11 mouse cellular contexts compared by ENCODE assay signal in genomic region chr2:35689881-35690280, GRCm38 (mm10).
A peak's percentile ranks its signal among the peaks of the same experiment; 100 is the strongest.
DNase-seq lines count a peak whose midpoint lies in the region; ATAC-seq and TF ChIP-seq lines count a peak whose summit lies in the region.
"Had no signal": no experiment of that assay in that cellular context is flagged by ENCODE, and none has a peak within 500 bp of the region (broad histone marks: within the 10 kb centered on the region; RNA-seq: fewer than 3 reads in every experiment).

No protein-coding gene starts in this region.

- no peak overlapping the region for H3K4me2 ChIP-seq in heart, embryonic 16.5 days (ENCODE audit: low read depth, low read length)
- no peak overlapping the region for H3K4me2 ChIP-seq in midbrain, embryonic 12.5 days (replicated peaks)
- H3K4me2 ChIP-seq in midbrain, embryonic 11.5 days: no peak overlapping the region
- H3K4me2 ChIP-seq in limb, embryonic 12.5 days: no peak overlapping the region
- no peak overlapping the region for H3K4me2 ChIP-seq in stomach, postnatal 0 days (replicated peaks; ENCODE audit: low read depth)

- H3K27me3 ChIP-seq in heart, embryonic 16.5 days (ENCODE audit: control insufficient read depth, insufficient read depth, low read length): no peaks in the 10 kb centered on the region
- H3K27me3 ChIP-seq in midbrain, embryonic 12.5 days: peaks cover 3% of the 10 kb centered on the region; the same call in 1 of the 2 replicates
- no peaks in the 10 kb centered on the region for H3K27me3 ChIP-seq in midbrain, embryonic 11.5 days (ENCODE audit: control insufficient read depth, insufficient read depth, low read length)
- no peaks in the 10 kb centered on the region for H3K27me3 ChIP-seq in limb, embryonic 12.5 days
- no peaks in the 10 kb centered on the region for H3K27me3 ChIP-seq in stomach, postnatal 0 days (ENCODE audit: control insufficient read depth, insufficient read depth, low read length)

- WGBS in heart, embryonic 16.5 days: 56% methylated on average over 2 of the region's 2 CpGs
- 75% methylated on average over 2 of the region's 2 CpGs for WGBS in midbrain, embryonic 12.5 days
- WGBS in midbrain, embryonic 11.5 days: 74% methylated on average over 2 of the region's 2 CpGs
- 54% methylated on average over 2 of the region's 2 CpGs for WGBS in limb, embryonic 12.5 days
- 46% methylated on average over 2 of the region's 2 CpGs for WGBS in stomach, postnatal 0 days

- no peak for TF ChIP-seq CTCF in stomach, postnatal 0 days (IDR thresholded peaks at IDR 0.05; ENCODE audit: low read depth)

- H3K27ac ChIP-seq in heart, embryonic 16.5 days (ENCODE audit: low read length): peak overlapping the region; percentile 86
- H3K27ac ChIP-seq in midbrain, embryonic 12.5 days (replicated peaks): 0 out of 2 replicates have a peak overlapping the region, but pooled peaks have one; percentile 11
- H3K27ac ChIP-seq in midbrain, embryonic 11.5 days (ENCODE audit: low read depth, low read length): no peak overlapping the region
- H3K27ac ChIP-seq in limb, embryonic 12.5 days: peak overlapping the region; percentile 79
- peak overlapping the region; percentile 90 for H3K27ac ChIP-seq in stomach, postnatal 0 days (replicated peaks)

- H3K9me3 ChIP-seq in heart, embryonic 16.5 days (replicated peaks; ENCODE audit: control insufficient read depth, low read length): no peaks in the 10 kb centered on the region
- no peaks in the 10 kb centered on the region for H3K9me3 ChIP-seq in midbrain, embryonic 12.5 days
- no peaks in the 10 kb centered on the region for H3K9me3 ChIP-seq in midbrain, embryonic 11.5 days (ENCODE audit: control insufficient read depth, low read length)
- no peaks in the 10 kb centered on the region for H3K9me3 ChIP-seq in limb, embryonic 12.5 days
- no peaks in the 10 kb centered on the region for H3K9me3 ChIP-seq in stomach, postnatal 0 days (ENCODE audit: control insufficient read depth, low read length)

- no peak overlapping the region for H3K9ac ChIP-seq in heart, embryonic 16.5 days (ENCODE audit: low read length)
- H3K9ac ChIP-seq in midbrain, embryonic 12.5 days (replicated peaks): no peak overlapping the region
- H3K9ac ChIP-seq in midbrain, embryonic 11.5 days (ENCODE audit: low read length): no peak overlapping the region
- no peak overlapping the region for H3K9ac ChIP-seq in limb, embryonic 12.5 days (replicated peaks)
- no peak overlapping the region for H3K9ac ChIP-seq in stomach, postnatal 0 days (ENCODE audit: low read length)

- DNase-seq in heart, postnatal 14 days: no peak
- DNase-seq in midbrain, embryonic 11.5 days (ENCODE audit: low spot score, missing footprints): no peak
- DNase-seq in stomach, postnatal 0 days (ENCODE audit: low spot score): no peak
- DNase-seq in cerebellum, adult 18-20 months: no peak
- DNase-seq: lung, postnatal 10 days; spleen, adult 18-20 months; thymus, postnatal 25 days had no signal

- H3K4me1 ChIP-seq in heart, embryonic 16.5 days (ENCODE audit: control insufficient read depth, insufficient read depth, low read length): peaks cover 95% of the 10 kb centered on the region
- peaks cover 72% of the 10 kb centered on the region for H3K4me1 ChIP-seq in midbrain, embryonic 12.5 days
- peaks cover 23% of the 10 kb centered on the region for H3K4me1 ChIP-seq in midbrain, embryonic 11.5 days (ENCODE audit: control insufficient read depth, insufficient read depth, low read length)
- peaks cover 74% of the 10 kb centered on the region for H3K4me1 ChIP-seq in limb, embryonic 12.5 days (replicated peaks)
- peaks cover 44% of the 10 kb centered on the region for H3K4me1 ChIP-seq in stomach, postnatal 0 days (replicated peaks; ENCODE audit: control insufficient read depth, insufficient read depth)

- ATAC-seq in heart, embryonic 16.5 days (replicated peaks; ENCODE audit: extremely low read depth, insufficient read depth, low FRiP score): no peak
- ATAC-seq in midbrain, embryonic 12.5 days (ENCODE audit: low FRiP score, low read depth): no peak
- no peak for ATAC-seq in midbrain, embryonic 11.5 days (ENCODE audit: low FRiP score)
- ATAC-seq in limb, embryonic 12.5 days (ENCODE audit: insufficient number of reproducible peaks, insufficient read depth, low FRiP score, low TSS enrichment, low read depth): no peak
- ATAC-seq in stomach, postnatal 0 days (ENCODE audit: low FRiP score, low TSS enrichment): no peak
- ATAC-seq: activated CD4-positive, CD25-positive, alpha-beta regulatory T cell, adult 4 months had no signal

- no peak for TF ChIP-seq EP300 in stomach, postnatal 0 days (optimal IDR thresholded peaks at IDR 0.05)

- intact Hi-C loops in heart, postnatal 14 days (cut with DNase I): no loop called here

- H3K36me3 ChIP-seq in heart, embryonic 16.5 days (ENCODE audit: control insufficient read depth, insufficient read depth): no peaks in the 10 kb centered on the region; the same call in 1 of the 2 replicates
- H3K36me3 ChIP-seq in midbrain, embryonic 12.5 days: no peaks in the 10 kb centered on the region
- no peaks in the 10 kb centered on the region for H3K36me3 ChIP-seq in midbrain, embryonic 11.5 days (ENCODE audit: control insufficient read depth, insufficient read depth, low read length)
- H3K36me3 ChIP-seq in limb, embryonic 12.5 days: peaks cover 21% of the 10 kb centered on the region; the same call in 1 of the 2 replicates
- H3K36me3 ChIP-seq in stomach, postnatal 0 days (ENCODE audit: control insufficient read depth, insufficient read depth, low read length): no peaks in the 10 kb centered on the region

- no peak overlapping the region for H3K4me3 ChIP-seq in heart, embryonic 16.5 days (ENCODE audit: low read length)
- no peak overlapping the region for H3K4me3 ChIP-seq in midbrain, embryonic 12.5 days
- H3K4me3 ChIP-seq in midbrain, embryonic 11.5 days (ENCODE audit: low read depth, low read length): no peak overlapping the region
- no peak overlapping the region for H3K4me3 ChIP-seq in limb, embryonic 12.5 days (replicated peaks)
- no peak overlapping the region for H3K4me3 ChIP-seq in stomach, postnatal 0 days (ENCODE audit: low read depth, low read length)
